Mouse (Mus musculus): Measurements from ENCODE around the gene Lpar1.

GRCm38 (mm10) chr4:58571661-58572060, 18.0 kb upstream of the Lpar1 start:
- no peak for TF ChIP-seq GATA1 (IDR thresholded peaks at IDR 0.05; ENCODE audit: low read length)
- no peak for TF ChIP-seq TAL1 (IDR thresholded peaks at IDR 0.05; ENCODE audit: low read length)

All from erythroblast, embryonic 14.5 days (primary cell).